Mouse (Mus musculus): ENCODE measurements around the gene 4930467E23Rik.
"Not testable (repeated sequence)": the region's sequence is repeated elsewhere in the genome, so short reads cannot be mapped to it uniquely, and the experiment has no call there.

DNA sequence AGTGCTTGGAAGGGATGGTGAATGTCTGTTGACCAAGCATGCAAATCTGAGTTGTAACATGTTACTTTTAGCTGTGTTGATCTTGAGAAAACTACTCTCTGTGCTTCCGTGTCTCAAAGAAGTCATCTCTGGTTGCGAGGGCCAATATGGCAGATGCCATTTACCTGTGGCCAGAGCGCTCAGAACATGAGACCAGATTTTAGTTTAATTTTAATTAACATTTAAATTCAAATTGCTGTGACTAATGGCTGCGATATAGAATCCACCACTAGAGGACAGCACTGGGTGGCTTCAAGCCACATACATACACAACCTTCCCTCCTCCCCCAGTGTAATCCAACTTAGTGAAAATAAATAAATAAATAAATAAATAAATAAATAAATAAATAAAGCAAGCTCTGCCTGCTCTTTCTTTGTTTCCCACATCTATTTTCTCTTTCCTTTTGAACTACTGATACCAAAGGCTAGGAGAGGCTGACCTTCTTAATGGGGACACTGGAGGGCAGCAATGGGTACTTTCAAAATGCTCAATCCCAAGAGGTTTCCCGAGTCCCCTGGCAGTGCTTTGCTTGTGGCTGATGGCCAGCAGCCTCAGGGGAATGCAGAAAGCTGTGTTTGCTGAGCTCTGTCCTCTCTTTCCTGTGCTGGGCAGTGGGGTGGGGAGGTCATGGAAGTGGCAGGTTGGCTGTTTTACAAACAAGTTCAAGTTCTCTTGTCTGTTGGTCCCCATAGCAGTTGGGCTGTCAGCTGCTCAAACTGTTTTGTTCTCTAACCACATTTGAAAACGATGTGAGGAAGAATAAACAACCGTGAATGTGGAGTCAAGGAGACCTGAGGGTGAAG lies 22.2 kb upstream of the 4930467E23Rik start:
- TF ChIP-seq CTCF (IDR thresholded peaks at IDR 0.05; ENCODE audit: borderline replicate concordance, extremely low read depth, insufficient read depth, insufficient read length); POLR2A (IDR thresholded peaks at IDR 0.05; ENCODE audit: borderline replicate concordance, extremely low read depth, insufficient read depth, insufficient read length, poor library complexity, severe bottlenecking): not testable (repeated sequence)

Data from brain, embryonic 14.5 days (tissue).